Mouse (Mus musculus) forebrain, embryonic 12.5 days (tissue): ENCODE results near the gene Plin2. TPM values are rescaled to one million over a fixed set of nuclear protein-coding genes. Genes with fewer than 3 reads are reported as not detected.

Source experiments
- ATAC-seq: fragments of 200-750 bp; cut with Nextera tagmentation; 2 replicates; pipeline ENCODE4 v1.8.0; 2017; ENCODE audit warnings: moderate TSS enrichment; ENCODE audit not compliant: low FRiP score
- H3K27ac ChIP-seq: fragments of 300-500 bp; sonication (generic); 2 replicates; pipeline ENCODE4 v1.5.1; 2016; ENCODE audit warnings: mild to moderate bottlenecking
- H3K27me3 ChIP-seq: fragments of 300-500 bp; sonication (generic); 2 replicates; pipeline ENCODE4 v1.6.1; 2016; ENCODE audit warnings: mild to moderate bottlenecking
- H3K36me3 ChIP-seq: fragments of 300-500 bp; sonication (generic); replicated peaks from 2 replicates; pipeline ENCODE4 v1.6.1; 2016; ENCODE audit warnings: mild to moderate bottlenecking
- H3K4me1 ChIP-seq: fragments of 300-500 bp; sonication (generic); 2 replicates; pipeline ENCODE4 v1.6.1; 2016
- H3K4me2 ChIP-seq: fragments of 300-500 bp; sonication (generic); 2 replicates; pipeline ENCODE4 v1.6.1; 2016; ENCODE audit warnings: mild to moderate bottlenecking, moderate library complexity
- H3K4me3 ChIP-seq: fragments of 300-500 bp; sonication (generic); replicated peaks from 2 replicates; pipeline ENCODE4 v1.5.1; 2016; ENCODE audit warnings: mild to moderate bottlenecking
- H3K9ac ChIP-seq: fragments of 300-500 bp; sonication (generic); 2 replicates; pipeline ENCODE4 v1.6.1; 2016; ENCODE audit warnings: mild to moderate bottlenecking
- H3K9me3 ChIP-seq: fragments of 300-500 bp; sonication (generic); 2 replicates; pipeline ENCODE4 v1.6.1; 2016
- WGBS: fragments of 180-500 bp; shearing (Covaris S2); methylation state at CpG from one replicate; pipeline ENCODE4 v1.1.7; 2016; 5-methylcytosine and 5-hydroxymethylcytosine counted together
- polyA plus RNA-seq: library from polyadenylated mRNA; unstranded; fragments of >200 nt; fragmentation: Nextera tagmentation; extraction: Ambion mirVana; gene quantifications from 2 replicates; pipeline ENCODE4 v1.2.1, GENCODE M21; 2016

The Plin2 gene
- polyA plus RNA-seq = 44.8 and 46.7 TPM in 2 replicates

DNA sequence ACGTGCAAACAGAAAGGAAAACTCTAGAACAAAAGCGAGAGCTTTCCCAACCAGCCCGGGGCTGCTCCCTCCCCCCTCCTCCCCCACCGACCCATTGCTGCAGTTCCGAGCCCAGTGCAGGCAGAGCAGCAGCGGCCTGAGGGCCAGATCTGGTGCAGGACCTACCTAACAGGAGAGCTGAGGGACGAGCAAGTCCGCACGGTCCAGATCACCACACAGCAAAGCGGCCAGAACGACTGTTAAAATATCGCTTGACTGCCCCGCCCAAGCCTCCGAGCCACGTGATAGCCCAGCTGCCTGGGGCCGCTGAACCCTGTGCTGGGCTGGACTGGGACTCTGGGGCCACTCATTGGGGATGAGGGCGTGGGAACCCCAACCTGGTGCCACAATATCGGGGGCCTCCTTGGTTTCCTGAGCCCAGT is at the start of gene Plin2:
TSS of gene Plin2 (minus strand) at position 281 of the 422 bp plus-strand sequence.
- Histone ChIP-seq H3K36me3 (no peaks in the 10 kb centered on the region), H3K9me3 (no peaks in the 10 kb centered on the region), H3K27ac (peak within 1 kb of the TSS; percentile 21; the same call in 1 of the 2 replicates), H3K9ac (peak within 1 kb of the TSS; percentile 70; the same call in 1 of the 2 replicates), H3K4me3 (peak within 1 kb of the TSS; percentile 55), H3K27me3 (no peaks in the 10 kb centered on the region), H3K4me1 (peaks cover 13% of the 10 kb centered on the region), H3K4me2 (peak within 1 kb of the TSS; percentile 72)
- 1% methylated on average over 18 of the region's 18 CpGs for WGBS
- peak; percentile 96 for ATAC-seq

DNA sequence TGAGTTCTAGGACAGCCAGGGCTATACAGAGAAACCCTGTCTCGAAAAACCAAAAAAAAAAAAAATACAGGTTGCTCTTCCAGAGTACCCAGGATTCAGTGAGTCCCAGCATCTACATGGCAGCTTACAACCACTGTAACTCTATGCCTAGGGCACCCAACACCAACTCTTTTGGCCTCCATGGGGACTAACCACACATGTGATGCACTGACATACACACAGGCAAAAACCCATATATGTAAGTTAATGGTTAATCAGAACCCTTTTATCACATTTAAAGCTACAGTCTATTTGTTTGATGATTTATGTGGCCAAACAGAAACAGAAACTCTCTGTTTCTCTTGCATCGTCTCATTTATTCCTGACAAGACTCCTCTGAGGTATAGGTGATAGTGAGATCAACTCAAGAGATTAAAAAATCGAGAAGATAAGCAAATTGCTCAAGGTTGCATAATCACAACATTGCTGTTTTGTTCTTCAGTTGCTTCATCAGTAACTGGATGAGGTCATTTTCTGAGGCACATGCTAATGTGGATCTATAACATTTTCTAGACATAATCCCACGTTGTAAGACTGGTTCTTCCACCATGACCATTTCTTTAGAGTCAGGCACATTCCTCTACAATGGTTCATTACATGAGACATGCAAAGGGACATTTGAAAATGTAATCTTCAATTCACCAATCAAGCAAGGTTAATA is 49.2 kb upstream of the Plin2 start:
- Histone ChIP-seq H3K4me3 (no peak overlapping the region), H3K4me2 (no peak overlapping the region), H3K4me1 (no peaks in the 10 kb centered on the region), H3K36me3 (no peaks in the 10 kb centered on the region), H3K27me3 (no peaks in the 10 kb centered on the region), H3K9me3 (no peaks in the 10 kb centered on the region), H3K9ac (no peak overlapping the region), H3K27ac (no peak overlapping the region)
- no peak for ATAC-seq
- WGBS = 84% methylated on average over 4 of the region's 4 CpGs

DNA sequence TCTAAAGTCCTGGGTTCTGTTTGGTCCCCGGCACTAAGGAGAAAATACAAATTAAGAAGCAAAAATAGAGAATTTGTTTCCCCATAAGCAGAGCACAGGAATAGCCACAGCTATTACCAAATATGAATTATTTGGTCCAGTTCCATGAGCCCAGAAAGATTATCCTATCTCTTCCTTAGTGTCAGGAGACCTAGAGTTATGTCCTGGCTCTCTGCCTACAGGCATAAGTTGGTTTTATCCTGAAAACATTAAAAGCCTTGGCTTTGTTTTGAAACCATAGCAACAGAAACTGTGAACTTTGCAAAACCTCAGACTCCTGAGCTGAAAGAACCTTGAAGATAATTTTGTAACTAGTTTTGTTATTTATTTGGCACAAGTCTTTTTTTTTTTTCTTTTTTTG is 47.3 kb upstream of the Plin2 start:
- WGBS = 88% methylated on average over 1 of the region's 1 CpGs

DNA sequence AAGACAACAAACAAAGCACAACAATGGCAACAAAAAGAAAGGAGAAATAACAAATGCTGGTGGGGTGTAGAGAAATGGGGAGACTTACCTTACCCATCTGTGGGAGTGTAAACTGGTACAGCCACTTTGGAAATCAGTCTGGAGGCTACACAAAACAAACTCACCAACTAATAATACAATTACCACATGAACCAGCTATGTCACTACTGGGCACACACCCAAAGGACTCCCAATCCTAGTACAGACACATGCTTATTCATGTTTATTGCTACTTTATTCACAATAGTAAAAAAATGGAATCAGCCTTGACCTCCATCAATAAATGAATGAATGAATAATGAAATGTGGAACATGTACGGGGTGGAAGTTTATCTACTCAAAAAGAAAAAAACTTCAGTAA is 45.5 kb upstream of the Plin2 start:
- no peak for ATAC-seq
- no peaks in the 10 kb centered on the region for H3K9me3 ChIP-seq
- no peaks in the 10 kb centered on the region for H3K27me3 ChIP-seq
- H3K4me1 ChIP-seq = no peaks in the 10 kb centered on the region
- H3K4me2 ChIP-seq = no peak overlapping the region
- no peak overlapping the region for H3K9ac ChIP-seq
- H3K4me3 ChIP-seq = no peak overlapping the region
- H3K36me3 ChIP-seq = no peaks in the 10 kb centered on the region
- H3K27ac ChIP-seq = no peak overlapping the region
- WGBS = 94% methylated on average over 1 of the region's 1 CpGs

More for the DNA sequence above, 47.3 kb upstream of the Plin2 start:
- no peak overlapping the region for H3K4me3 ChIP-seq
- no peak overlapping the region for H3K4me2 ChIP-seq
- no peaks in the 10 kb centered on the region for H3K27me3 ChIP-seq
- H3K9ac ChIP-seq = no peak overlapping the region
- H3K4me1 ChIP-seq = no peaks in the 10 kb centered on the region
- H3K9me3 ChIP-seq = no peaks in the 10 kb centered on the region
- no peak for ATAC-seq
- H3K36me3 ChIP-seq = no peaks in the 10 kb centered on the region
- H3K27ac ChIP-seq = no peak overlapping the region

DNA sequence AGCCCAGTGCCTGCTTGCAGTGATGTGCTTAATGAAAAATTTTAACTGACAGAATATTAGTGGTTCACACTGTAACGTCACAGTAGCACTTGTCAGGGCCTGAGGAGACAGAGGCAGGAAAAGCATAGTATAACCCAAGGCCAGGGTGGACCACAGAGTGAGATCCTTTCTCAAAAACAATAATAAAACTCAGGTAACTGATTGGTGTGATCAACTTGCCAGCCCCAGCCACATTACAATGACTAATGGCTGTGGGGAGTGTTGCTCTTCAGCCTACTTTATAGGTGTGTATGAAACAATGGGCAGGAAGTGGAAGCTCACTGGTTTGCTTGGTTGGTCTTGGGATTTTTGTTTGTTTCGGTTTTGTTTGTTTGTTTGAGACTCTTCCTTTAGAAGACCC is 43.7 kb upstream of the Plin2 start:
- Histone ChIP-seq H3K4me3 (no peak overlapping the region), H3K27ac (no peak overlapping the region), H3K4me2 (no peak overlapping the region), H3K9ac (no peak overlapping the region), H3K27me3 (no peaks in the 10 kb centered on the region), H3K9me3 (no peaks in the 10 kb centered on the region), H3K36me3 (no peaks in the 10 kb centered on the region), H3K4me1 (no peaks in the 10 kb centered on the region)
- WGBS = 92% methylated on average over 2 of the region's 2 CpGs
- no peak for ATAC-seq

DNA sequence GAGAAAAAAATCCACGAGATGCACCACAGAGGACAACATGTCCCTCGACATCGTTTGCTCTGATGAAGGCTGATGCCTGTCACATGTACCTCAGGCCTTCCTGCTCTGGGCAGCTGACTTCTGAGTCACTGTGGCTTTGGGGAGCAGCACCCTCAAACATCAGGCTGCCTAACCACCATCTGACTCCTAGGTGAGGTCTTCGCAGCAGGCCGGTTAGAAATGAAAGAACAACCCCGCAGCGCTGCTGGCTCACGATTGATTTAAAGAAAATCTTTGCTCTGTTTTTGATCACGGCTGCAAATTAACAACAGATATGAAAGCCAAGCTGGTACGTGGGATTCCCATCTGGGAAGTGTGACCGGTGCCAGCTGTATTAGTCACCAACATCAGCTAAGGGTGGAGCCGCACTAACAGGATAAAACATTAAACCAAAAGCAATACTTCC is 42.9 kb upstream of the Plin2 start:
- Histone ChIP-seq H3K27ac (no peak overlapping the region), H3K9ac (no peak overlapping the region), H3K9me3 (no peaks in the 10 kb centered on the region), H3K4me1 (no peaks in the 10 kb centered on the region), H3K27me3 (no peaks in the 10 kb centered on the region), H3K4me3 (no peak overlapping the region), H3K36me3 (no peaks in the 10 kb centered on the region), H3K4me2 (no peak overlapping the region)
- WGBS = 87% methylated on average over 12 of the region's 12 CpGs
- no peak for ATAC-seq

DNA sequence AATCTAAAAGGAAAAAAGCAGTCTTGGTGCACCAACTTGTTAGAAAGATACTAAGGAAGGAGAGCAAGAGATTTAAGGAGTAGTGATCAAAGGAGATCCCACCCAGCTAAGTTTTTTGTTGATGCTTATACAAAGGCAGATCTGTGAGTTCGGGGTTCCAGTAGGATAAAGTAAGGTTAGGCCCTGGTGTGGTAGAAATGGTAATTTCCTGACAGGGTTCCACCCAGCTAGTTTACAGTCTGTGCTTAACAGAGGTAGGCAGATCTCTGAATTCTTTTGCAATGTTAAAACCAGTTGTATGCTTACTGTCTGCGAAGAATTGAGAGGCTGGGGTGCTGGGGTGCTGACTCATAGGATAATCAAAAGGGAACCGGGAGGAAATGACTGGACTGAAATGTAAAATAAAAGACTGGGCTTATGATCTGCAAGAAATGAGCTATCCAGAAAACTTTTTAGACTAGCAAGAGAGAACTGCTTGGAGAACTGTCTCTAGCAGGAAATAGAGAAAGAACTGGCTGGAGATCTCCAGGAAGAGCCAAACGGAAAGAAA is 40.9 kb upstream of the Plin2 start:
- H3K4me1 ChIP-seq = no peaks in the 10 kb centered on the region
- no peaks in the 10 kb centered on the region for H3K36me3 ChIP-seq
- no peak overlapping the region for H3K4me2 ChIP-seq
- no peaks in the 10 kb centered on the region for H3K27me3 ChIP-seq
- H3K9ac ChIP-seq = no peak overlapping the region
- no peak overlapping the region for H3K4me3 ChIP-seq
- no peaks in the 10 kb centered on the region for H3K9me3 ChIP-seq
- no peak for ATAC-seq
- H3K27ac ChIP-seq = no peak overlapping the region
- WGBS = 82% methylated on average over 4 of the region's 4 CpGs

DNA sequence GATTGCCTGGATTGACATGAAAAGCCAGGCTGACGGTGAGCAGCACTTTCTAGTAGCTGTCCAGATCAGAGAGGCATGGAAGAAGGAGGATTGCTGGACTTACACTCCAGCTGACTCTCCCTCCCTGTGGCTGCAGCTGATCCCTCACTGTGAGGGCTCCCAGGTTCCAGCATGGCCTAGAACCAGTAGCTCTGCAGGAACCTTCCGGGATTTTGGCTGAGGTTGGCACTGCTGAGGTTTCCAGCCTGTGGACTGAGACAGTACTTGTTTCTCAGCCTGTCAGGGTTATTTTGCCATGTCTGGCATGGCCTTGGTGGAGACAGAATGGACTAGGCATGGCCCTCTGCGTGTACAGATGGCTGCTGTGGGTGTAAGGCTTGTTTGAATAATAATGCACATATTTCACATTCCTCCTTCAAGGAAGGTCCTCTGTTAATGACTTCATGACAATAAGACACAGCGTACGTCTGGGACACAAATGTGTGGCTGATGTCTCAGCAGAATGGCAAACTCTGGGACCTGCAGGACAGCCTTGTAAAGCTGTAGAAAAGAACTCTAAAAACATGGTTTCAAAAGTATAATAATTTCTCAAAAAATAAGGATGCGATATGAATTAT is 40.3 kb upstream of the Plin2 start:
- Histone ChIP-seq H3K4me3 (no peak overlapping the region), H3K4me2 (no peak overlapping the region), H3K27ac (no peak overlapping the region), H3K4me1 (no peaks in the 10 kb centered on the region), H3K27me3 (no peaks in the 10 kb centered on the region), H3K36me3 (no peaks in the 10 kb centered on the region), H3K9me3 (no peaks in the 10 kb centered on the region), H3K9ac (no peak overlapping the region)
- WGBS = 64% methylated on average over 6 of the region's 6 CpGs
- ATAC-seq = no peak

DNA sequence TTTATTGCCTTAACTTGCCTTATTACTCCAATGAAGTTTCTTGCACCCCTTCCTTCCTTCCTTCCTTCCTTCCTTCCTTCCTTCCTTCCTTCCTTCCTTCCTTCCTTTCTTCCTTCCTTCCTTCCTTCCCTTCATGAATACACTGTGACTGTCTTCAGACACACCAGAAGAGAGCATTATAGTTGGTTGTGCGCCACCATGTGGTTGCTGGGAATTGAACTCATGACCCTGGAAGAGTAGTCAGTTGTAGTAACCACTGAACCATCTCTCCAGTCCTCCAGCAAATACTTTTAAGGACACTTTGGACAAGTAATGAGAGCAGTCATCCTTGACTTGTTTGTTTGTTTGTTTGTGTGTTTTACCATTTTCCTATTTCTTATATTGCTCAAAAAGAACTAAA is 38.9 kb upstream of the Plin2 start:
- no peak for ATAC-seq
- WGBS = 36% methylated on average over 1 of the region's 1 CpGs
- Histone ChIP-seq H3K9ac (no peak overlapping the region), H3K9me3 (0 out of 2 replicates have a peak, but pooled peaks cover 3% of the 10 kb centered on the region), H3K4me3 (no peak overlapping the region), H3K27me3 (no peaks in the 10 kb centered on the region), H3K4me1 (no peaks in the 10 kb centered on the region), H3K36me3 (no peaks in the 10 kb centered on the region), H3K27ac (no peak overlapping the region), H3K4me2 (no peak overlapping the region)

DNA sequence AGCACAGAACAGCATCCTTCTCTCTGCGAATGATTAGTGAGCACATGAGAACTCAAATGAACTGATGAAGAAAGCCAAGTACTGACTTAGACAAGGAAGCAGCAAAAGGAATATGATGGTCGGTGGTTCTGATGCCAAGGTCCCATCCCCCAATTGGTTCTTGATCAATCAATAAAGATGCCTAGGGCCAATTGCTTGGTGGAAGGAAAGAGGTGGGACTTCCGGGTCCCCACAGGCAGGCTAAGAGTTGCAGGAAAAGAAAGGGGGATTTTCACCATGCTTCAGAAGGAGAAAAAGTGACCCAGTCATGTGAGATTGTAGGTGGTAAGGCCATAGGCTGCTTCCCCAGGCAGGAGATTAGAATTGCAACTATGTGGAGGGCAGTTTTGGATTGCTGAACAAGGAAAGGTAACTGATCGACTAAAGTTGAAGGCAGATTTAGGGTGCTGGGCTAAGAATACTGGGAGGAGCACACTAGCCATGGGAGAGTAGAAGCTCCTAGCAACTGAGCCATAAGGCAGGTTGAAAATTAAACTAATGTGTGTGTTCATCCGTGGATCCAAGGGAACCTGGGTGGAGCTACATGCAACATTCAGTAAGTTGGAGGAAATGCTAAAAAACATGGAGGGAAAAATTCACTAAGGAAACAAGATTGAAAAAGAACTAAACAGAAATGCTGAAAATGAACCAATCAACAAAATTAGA is 29.5 kb upstream of the Plin2 start:
- Histone ChIP-seq H3K9me3 (no peaks in the 10 kb centered on the region), H3K27me3 (no peaks in the 10 kb centered on the region), H3K4me3 (no peak overlapping the region), H3K36me3 (no peaks in the 10 kb centered on the region), H3K4me1 (no peaks in the 10 kb centered on the region), H3K9ac (no peak overlapping the region), H3K4me2 (no peak overlapping the region), H3K27ac (no peak overlapping the region)
- no peak for ATAC-seq
- WGBS = 75% methylated on average over 5 of the region's 5 CpGs

DNA sequence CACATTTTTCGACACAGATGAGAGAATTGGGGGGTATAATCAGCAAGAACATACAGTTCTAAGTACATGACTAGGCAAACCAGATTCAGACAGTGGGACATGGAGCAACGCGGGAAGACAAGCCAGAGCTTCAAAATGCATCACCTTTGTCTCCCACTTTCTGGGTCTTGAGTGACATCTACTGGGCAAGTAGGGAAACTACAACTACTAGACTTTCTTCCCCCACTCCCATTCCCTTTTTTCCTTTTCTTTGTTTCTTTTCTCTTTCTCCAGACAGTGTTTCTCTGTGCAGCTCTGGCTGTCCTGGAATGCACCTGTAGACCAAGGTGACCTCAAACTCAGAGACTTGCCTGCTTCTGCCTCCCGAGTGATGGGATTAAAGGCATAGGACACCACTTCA is 27.0 kb upstream of the Plin2 start:
- Histone ChIP-seq H3K27me3 (no peaks in the 10 kb centered on the region), H3K9me3 (no peaks in the 10 kb centered on the region), H3K36me3 (no peaks in the 10 kb centered on the region), H3K9ac (no peak overlapping the region), H3K27ac (no peak overlapping the region), H3K4me1 (no peaks in the 10 kb centered on the region), H3K4me3 (no peak overlapping the region), H3K4me2 (no peak overlapping the region)
- 7% methylated on average over 4 of the region's 4 CpGs for WGBS
- peak; percentile 67 for ATAC-seq

DNA sequence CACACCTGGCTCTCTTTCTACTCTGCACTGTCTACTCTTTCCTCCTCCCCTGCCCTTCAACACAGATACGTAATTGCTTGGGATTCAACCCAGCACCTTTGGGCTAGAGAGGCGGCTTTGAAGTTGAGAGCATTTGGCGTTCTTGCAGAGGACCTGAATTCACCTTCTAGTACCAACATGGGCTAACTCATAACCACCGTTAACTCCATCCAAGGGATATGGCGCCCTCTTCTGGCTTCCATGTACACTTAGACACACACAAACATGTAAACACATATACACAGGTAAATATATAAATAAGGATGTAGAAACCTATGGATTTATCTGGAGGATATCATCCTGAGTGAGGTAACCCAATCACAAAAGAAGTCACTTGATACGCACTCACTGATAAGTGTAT is 25.2 kb upstream of the Plin2 start:
- no peaks in the 10 kb centered on the region for H3K9me3 ChIP-seq
- H3K4me2 ChIP-seq = no peak overlapping the region
- H3K4me1 ChIP-seq = no peaks in the 10 kb centered on the region
- H3K9ac ChIP-seq = no peak overlapping the region
- no peak for ATAC-seq
- H3K27ac ChIP-seq = no peak overlapping the region
- H3K4me3 ChIP-seq = no peak overlapping the region
- H3K36me3 ChIP-seq = no peaks in the 10 kb centered on the region
- no peaks in the 10 kb centered on the region for H3K27me3 ChIP-seq
- WGBS = 54% methylated on average over 6 of the region's 6 CpGs
